Mouse (Mus musculus): ENCODE measurements at regions not wholly inside any gene's neighbourhood (a gene's known extent, or its start where the extent isn't known, plus 50 kb on each side); places are given as distances from the start of the nearest gene placed in this dataset.

DNA sequence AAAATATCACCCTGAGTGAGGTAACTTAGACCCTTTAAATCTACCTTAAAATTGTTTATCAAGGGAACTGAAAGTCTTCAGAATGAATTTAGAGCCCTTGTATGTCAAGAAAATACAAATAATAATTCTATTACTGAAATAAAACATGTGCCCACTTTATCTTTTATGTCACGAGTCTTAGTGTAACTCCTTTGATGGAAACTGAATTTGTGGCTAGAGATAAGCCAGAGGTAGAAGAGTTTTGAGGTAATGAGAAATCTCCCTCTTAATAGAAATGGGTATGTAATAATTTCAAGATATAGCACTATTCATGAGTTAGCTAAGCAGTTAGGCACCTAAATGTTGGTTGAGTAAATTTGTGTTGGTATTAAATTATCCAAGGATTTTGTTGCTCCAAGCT is 856.6 kb downstream of the Kcnt2 start:
- TF ChIP-seq CTCF (conservative IDR thresholded peaks at IDR 0.05; ENCODE audit: insufficient read depth, insufficient read length, low read depth, low read length) (no peak), POLR2A (IDR thresholded peaks at IDR 0.05; ENCODE audit: low read depth, low read length) (no peak)

All from kidney, adult 2 months (tissue).